Mouse (Mus musculus) forebrain, embryonic 16.5 days (tissue): Measurements from ENCODE around the gene Gm17364. TPM values are rescaled to one million over a fixed set of nuclear protein-coding genes. Genes with fewer than 3 reads are reported as not detected.
"Not testable (repeated sequence)": the region's sequence is repeated elsewhere in the genome, so short reads cannot be mapped to it uniquely, and the experiment has no call there.

Source experiments
- ATAC-seq: fragments of 200-750 bp; cut with Nextera tagmentation; 2 replicates; pipeline ENCODE4 v1.8.0; 2017; ENCODE audit warnings: mild to moderate bottlenecking, moderate library complexity
- H3K27ac ChIP-seq: fragments of 300-500 bp; sonication (generic); 2 replicates; pipeline ENCODE4 v1.5.1; 2014; ENCODE audit warnings: low read length, control low read depth
- H3K27me3 ChIP-seq: fragments of 300-500 bp; sonication (generic); replicated peaks from 2 replicates; pipeline ENCODE4 v1.6.1; 2014; ENCODE audit warnings: low read length; ENCODE audit not compliant: control insufficient read depth, insufficient read depth
- H3K36me3 ChIP-seq: fragments of 300-500 bp; sonication (generic); 2 replicates; pipeline ENCODE4 v1.6.1; 2014; ENCODE audit not compliant: control insufficient read depth, insufficient read depth
- H3K4me1 ChIP-seq: fragments of 300-500 bp; sonication (generic); replicated peaks from 2 replicates; pipeline ENCODE4 v1.6.1; 2014; ENCODE audit warnings: low read length; ENCODE audit not compliant: control insufficient read depth, insufficient read depth
- H3K4me2 ChIP-seq: fragments of 300-500 bp; sonication (generic); 2 replicates; pipeline ENCODE4 v1.6.1; 2014; ENCODE audit warnings: mild to moderate bottlenecking, low read length, control low read depth
- H3K4me3 ChIP-seq: fragments of 300-500 bp; sonication (generic); replicated peaks from 2 replicates; pipeline ENCODE4 v1.5.1; 2014; ENCODE audit warnings: mild to moderate bottlenecking, low read length, control low read depth
- H3K9ac ChIP-seq: fragments of 300-500 bp; sonication (generic); replicated peaks from 2 replicates; pipeline ENCODE4 v1.6.1; 2014; ENCODE audit warnings: low read depth, low read length, control low read depth
- H3K9me3 ChIP-seq: fragments of 300-500 bp; sonication (generic); 2 replicates; pipeline ENCODE4 v1.6.1; 2016; ENCODE audit warnings: low read length; ENCODE audit not compliant: control insufficient read depth
- WGBS: fragments of 180-500 bp; shearing (Covaris S2); extraction: QIAGEN DNeasy Blood & Tissue Kit; methylation state at CpG from one replicate; pipeline ENCODE4 v1.1.7; 2014; 5-methylcytosine and 5-hydroxymethylcytosine counted together
- polyA plus RNA-seq: library from polyadenylated mRNA; unstranded; fragments of >200 nt; fragmentation: Nextera tagmentation; extraction: Ambion mirVana; gene quantifications from 2 replicates; pipeline ENCODE4 v1.2.1, GENCODE M21; 2015

The Gm17364 gene
- polyA plus RNA-seq, 1 experiment from 2014 or later, result not detected

GRCm38 (mm10) chr13:41256962-41257361 is 16.8 kb downstream of the Gm17364 start:
- ATAC-seq, result no peak
- no peak overlapping the region for H3K4me2 ChIP-seq
- H3K9ac ChIP-seq, result no peak overlapping the region
- H3K4me3 ChIP-seq, result no peak overlapping the region
- H3K9me3 ChIP-seq, result no peaks in the 10 kb centered on the region
- WGBS, result 93% methylated on average over 3 of the region's 3 CpGs
- H3K27me3 ChIP-seq, result no peaks in the 10 kb centered on the region
- H3K4me1 ChIP-seq, result peaks cover 1% of the 10 kb centered on the region; the same call in 1 of the 2 replicates
- H3K27ac ChIP-seq, result no peak overlapping the region
- H3K36me3 ChIP-seq, result no peaks in the 10 kb centered on the region

- Histone ChIP-seq H3K27me3 (no peaks in the 10 kb centered on the region), H3K4me3 (no peak overlapping the region), H3K4me2 (no peak overlapping the region), H3K27ac (no peak overlapping the region), H3K9ac (no peak overlapping the region), H3K4me1 (peaks cover 8% of the 10 kb centered on the region), H3K9me3 (no peaks in the 10 kb centered on the region), H3K36me3 (no peaks in the 10 kb centered on the region)
- ATAC-seq, result no peak
- 69% methylated on average over 5 of the region's 5 CpGs for WGBS
Observed at GRCm38 (mm10) chr13:41256126-41256525, 17.7 kb downstream of the Gm17364 start.

DNA sequence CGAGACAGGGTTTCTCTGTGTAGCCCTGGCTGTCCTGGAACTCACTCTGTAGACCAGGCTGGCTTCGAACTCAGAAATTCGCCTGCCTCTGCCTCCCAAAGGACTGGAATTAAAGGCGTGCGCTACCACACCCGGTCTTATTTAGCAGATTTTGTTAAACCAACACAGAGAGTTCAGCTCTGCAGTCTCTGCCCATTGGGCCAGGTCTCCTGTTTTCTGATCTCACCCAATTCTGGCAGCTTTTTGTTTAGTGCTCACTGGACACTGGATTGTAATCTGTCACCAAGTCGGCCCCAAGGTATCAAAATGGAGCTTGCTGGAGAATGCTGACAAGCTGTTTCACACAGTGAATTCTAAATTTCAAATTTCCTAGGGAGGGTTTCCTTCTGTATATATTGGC is 21.0 kb downstream of the Gm17364 start:
- 0 out of 2 replicates have a peak, but pooled peaks cover 4% of the 10 kb centered on the region for H3K27me3 ChIP-seq
- 89% methylated on average over 7 of the region's 7 CpGs for WGBS
- H3K4me1 ChIP-seq, result peaks cover 13% of the 10 kb centered on the region
- H3K27ac ChIP-seq, result no peak overlapping the region
- no peak for ATAC-seq
- H3K9ac ChIP-seq, result no peak overlapping the region
- H3K4me2 ChIP-seq, result no peak overlapping the region
- H3K4me3 ChIP-seq, result no peak overlapping the region
- no peaks in the 10 kb centered on the region for H3K36me3 ChIP-seq
- H3K9me3 ChIP-seq, result no peaks in the 10 kb centered on the region

DNA sequence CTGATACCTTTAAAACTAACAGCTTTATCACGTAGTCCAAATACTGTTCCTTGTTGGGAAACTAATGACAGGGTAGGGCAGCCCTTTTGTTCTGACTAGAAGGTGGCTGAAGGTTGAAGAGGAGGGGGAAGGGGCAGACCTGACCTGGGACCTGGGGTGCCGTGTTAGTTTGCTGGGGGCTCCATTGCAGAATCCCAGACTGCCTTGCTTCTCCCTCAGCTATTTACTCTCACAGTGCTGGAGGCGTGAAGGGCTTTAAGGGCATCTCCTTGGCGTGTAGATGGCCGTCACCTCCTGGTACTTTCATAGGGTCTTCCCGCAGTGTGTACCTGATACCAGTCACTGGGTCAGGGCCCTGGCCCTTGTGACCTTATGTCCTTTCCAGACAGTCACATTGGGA is 21.6 kb downstream of the Gm17364 start:
- H3K9ac ChIP-seq, result no peak overlapping the region
- no peaks in the 10 kb centered on the region for H3K9me3 ChIP-seq
- no peak overlapping the region for H3K4me3 ChIP-seq
- no peak overlapping the region for H3K27ac ChIP-seq
- 85% methylated on average over 6 of the region's 6 CpGs for WGBS
- ATAC-seq, result no peak
- peaks cover 13% of the 10 kb centered on the region for H3K4me1 ChIP-seq
- H3K36me3 ChIP-seq, result no peaks in the 10 kb centered on the region
- H3K4me2 ChIP-seq, result no peak overlapping the region
- 0 out of 2 replicates have a peak, but pooled peaks cover 5% of the 10 kb centered on the region for H3K27me3 ChIP-seq

DNA sequence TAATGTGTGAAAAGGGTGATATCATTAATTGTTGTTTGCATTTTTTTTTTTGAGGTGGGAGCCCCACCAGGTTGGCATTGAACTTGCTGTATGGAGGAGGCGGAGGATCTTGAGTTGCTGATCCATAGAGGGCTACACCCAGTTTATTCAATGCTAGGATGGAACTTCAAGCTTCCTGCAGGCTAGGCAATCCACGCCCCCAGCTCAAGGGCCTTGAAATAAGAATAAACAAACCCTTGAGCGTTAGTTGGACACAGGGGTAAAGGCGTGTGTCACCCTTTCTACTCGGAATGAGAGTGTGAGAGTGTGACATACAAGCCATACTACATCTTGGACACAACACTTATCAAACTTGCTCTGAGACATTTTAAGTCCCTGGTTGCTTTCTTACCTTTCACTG is 22.1 kb downstream of the Gm17364 start:
- no peak for ATAC-seq
- no peak overlapping the region for H3K9ac ChIP-seq

DNA sequence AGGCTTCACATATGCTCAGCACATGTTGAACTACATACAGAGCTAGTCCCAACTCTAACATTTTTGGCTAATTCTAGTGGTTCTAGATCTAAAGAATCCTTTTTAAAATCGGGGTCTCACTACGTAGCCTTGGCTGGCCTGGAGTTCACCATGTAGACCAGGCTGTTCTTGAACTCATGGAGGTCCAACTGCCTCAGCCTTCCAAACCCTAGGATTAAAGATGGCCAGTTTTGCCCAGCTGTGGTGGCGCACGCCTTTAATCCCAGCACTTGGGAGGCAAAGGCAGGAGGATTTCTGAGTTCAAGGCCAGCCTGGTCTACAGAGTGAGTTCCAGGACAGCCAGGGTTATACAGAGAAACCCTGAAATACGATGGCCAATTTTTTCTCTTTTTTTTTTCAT is 22.5 kb downstream of the Gm17364 start:
- H3K27me3 ChIP-seq, H3K9ac ChIP-seq, H3K27ac ChIP-seq, H3K9me3 ChIP-seq, H3K4me3 ChIP-seq, ATAC-seq, H3K36me3 ChIP-seq: not testable (repeated sequence)
- Histone ChIP-seq H3K4me2 (peak overlapping the region; percentile 77; the same call in 1 of the 2 replicates), H3K4me1 (peaks cover 13% of the 10 kb centered on the region)
- 93% methylated on average over 5 of the region's 5 CpGs for WGBS

More for the DNA sequence above, 22.1 kb downstream of the Gm17364 start:
- Histone ChIP-seq H3K27ac (no peak overlapping the region), H3K9me3 (no peaks in the 10 kb centered on the region), H3K27me3 (0 out of 2 replicates have a peak, but pooled peaks cover 5% of the 10 kb centered on the region), H3K4me3 (no peak overlapping the region), H3K4me2 (no peak overlapping the region), H3K4me1 (peaks cover 13% of the 10 kb centered on the region), H3K36me3 (no peaks in the 10 kb centered on the region)
- 81% methylated on average over 5 of the region's 5 CpGs for WGBS

- Histone ChIP-seq H3K9me3 (no peaks in the 10 kb centered on the region), H3K9ac (peak overlapping the region; percentile 87), H3K4me2 (peak overlapping the region; percentile 77), H3K4me3 (peak overlapping the region; percentile 87), H3K4me1 (peaks cover 13% of the 10 kb centered on the region), H3K27ac (peak overlapping the region; percentile 84; the same call in 1 of the 2 replicates), H3K36me3 (no peaks in the 10 kb centered on the region), H3K27me3 (0 out of 2 replicates have a peak, but pooled peaks cover 5% of the 10 kb centered on the region)
- ATAC-seq, result no peak
- WGBS, result under 1% methylated on average over 27 of the region's 27 CpGs
Observed at GRCm38 (mm10) chr13:41250318-41250981, 23.3 kb downstream of the Gm17364 start.

DNA sequence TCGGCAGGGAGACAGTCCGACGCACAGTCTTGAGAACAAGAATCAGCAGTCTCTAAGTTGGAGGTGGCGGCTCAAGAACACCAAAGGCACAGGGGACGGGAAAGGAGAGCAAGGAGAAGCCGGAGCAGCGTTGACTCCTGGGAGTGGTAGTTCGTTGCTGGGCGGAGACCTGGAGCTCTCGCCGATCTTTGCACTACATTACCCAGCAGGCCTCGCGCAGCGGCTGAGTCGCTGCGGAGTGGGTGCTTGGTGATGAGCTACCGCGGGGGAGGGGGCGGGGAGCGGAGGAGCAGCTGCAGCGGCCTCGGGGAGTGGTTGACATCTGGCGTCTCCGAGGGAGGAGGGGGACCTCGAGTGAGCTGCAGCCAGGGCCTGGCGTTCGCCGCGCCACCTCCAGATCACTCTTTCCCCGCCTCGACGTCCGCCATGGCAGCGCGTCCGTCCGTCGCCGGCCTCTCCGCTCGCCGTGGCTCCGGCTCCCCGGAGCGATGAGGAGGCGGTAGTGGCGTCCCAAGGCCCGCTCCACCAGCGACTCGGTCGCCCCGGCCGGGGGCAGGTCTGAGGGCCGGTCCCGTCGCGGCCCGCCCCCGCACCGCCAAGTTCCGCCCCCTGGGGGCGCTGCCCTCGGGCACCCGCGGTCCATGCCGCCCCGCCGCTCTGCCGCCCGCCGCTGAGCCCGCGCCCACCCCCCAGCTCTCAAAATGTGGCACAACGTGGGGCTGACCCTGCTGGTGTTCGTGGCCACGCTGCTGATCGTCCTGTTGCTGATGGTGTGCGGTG is 24.0 kb downstream of the Gm17364 start, which contains the start of gene Smim13:
Smim13 (plus strand) TSS at position 307 of the 780 bp plus-strand sequence.
- no peaks in the 10 kb centered on the region for H3K36me3 ChIP-seq
- H3K27ac ChIP-seq, result peak within 1 kb of the TSS; percentile 84
- H3K4me3 ChIP-seq, result peak within 1 kb of the TSS; percentile 87
- peaks cover 13% of the 10 kb centered on the region for H3K4me1 ChIP-seq
- peak within 1 kb of the TSS; percentile 87 for H3K9ac ChIP-seq
- no peaks in the 10 kb centered on the region for H3K9me3 ChIP-seq
- 0% methylated on average over 64 of the region's 78 CpGs for WGBS
- peak within 1 kb of the TSS; percentile 77 for H3K4me2 ChIP-seq
- ATAC-seq, result peak; percentile 99
- 0 out of 2 replicates have a peak, but pooled peaks cover 5% of the 10 kb centered on the region for H3K27me3 ChIP-seq
